Mouse (Mus musculus): ENCODE data around the gene Ngp. TPM values are rescaled to one million over a fixed set of nuclear protein-coding genes. Genes with fewer than 3 reads are reported as not detected.
"Not testable (repeated sequence)": the region's sequence is repeated elsewhere in the genome, so short reads cannot be mapped to it uniquely, and the experiment has no call there.

Ngp gene
- total RNA-seq (2021): not detected

- DNase-seq: no peak
These were observed at the start of gene Ngp for GRCm38 (mm10) chr9:110419511-110420112. Ngp (plus strand) TSS chr9:110419747.

GRCm38 (mm10) chr9:110369860-110370259 lies 49.7 kb upstream of the Ngp start:
- no peak for DNase-seq

- no peak for DNase-seq
These were observed 45.7 kb upstream of the Ngp start for GRCm38 (mm10) chr9:110373871-110374270.

DNA sequence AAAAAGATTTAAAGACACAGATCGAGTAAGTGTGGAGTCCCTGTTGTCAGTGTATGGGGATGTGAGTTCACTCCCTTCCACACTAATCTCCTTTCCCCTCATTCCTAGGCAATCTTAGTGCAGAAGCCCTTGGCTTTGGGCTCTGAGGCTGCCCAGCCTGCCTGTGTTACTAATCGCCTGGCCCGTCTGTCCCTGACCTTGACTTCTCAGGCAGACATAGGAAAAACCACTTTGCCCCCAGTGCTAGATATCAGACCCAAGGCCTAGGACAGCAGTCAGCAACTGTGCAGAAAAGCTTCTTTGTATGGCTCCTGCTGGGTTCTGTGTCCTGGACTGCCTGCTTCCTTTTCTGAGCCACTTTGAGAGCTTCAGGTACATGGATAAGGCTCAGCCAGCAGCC lies 43.9 kb upstream of the Ngp start:
- no peak for DNase-seq

DNA sequence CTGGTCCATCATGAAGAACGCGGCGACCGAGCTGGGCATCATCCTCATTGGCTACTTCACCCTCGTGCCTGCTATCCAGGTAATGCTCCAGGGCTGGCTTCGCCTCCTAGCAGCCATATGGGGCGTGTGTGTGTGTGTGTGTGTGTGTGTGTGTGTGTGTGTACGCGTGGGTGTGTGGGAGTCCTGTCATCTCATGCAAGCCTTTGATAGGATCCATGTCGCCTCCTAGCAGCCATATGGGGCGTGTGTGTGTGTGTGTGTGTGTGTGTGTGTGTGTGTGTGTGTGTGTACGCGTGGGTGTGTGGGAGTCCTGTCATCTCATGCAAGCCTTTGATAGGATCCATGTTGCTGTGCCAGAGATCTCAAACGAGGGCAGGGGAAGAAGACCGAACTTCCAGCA lies 41.9 kb upstream of the Ngp start:
- DNase-seq: not testable (repeated sequence)

DNA sequence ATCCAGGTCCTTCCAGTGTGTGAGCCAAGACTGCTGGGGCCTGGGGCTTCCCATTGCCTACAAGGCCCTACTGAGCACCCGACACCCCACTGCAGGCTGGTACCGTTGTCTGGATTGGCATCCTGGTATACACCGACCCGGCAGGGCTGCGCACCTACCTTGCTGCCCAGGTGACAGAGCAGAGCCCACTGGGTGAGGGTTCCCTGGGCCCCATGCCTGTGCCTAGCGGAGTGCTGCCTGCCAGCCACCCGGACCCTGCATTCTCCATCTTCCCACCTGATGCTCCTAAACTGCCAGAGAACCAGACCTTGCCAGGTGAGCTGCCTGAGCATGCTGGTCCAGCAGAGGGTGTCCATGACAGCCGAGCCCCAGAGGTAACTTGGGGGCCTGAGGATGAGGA lies 40.2 kb upstream of the Ngp start:
- DNase-seq: no peak

DNA sequence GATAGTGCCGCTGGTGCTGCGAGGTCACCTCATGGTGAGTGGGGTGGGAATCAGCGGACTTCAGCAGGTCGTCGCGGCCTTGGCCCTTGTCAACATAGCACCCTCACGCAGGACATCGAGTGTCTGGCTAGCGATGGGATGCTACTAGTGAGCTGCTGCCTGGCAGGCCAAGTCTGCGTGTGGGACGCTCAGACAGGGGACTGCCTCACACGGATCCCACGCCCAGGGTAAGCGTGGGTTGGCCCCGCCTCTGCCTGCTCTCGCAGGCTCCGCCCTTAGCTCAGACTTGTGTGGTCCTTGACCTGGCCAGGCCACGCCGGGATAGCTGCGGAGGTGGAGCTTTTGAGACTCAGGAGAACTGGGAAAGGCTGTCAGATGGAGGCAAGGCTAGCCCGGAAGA lies 38.9 kb upstream of the Ngp start:
- DNase-seq: no peak

- no peak for DNase-seq
These were observed 38.3 kb upstream of the Ngp start for GRCm38 (mm10) chr9:110381292-110381691.

- no peak for DNase-seq
These were observed 35.1 kb upstream of the Ngp start for GRCm38 (mm10) chr9:110384369-110384929.

GRCm38 (mm10) chr9:110388011-110388410 lies 31.5 kb upstream of the Ngp start:
- DNase-seq: no peak

GRCm38 (mm10) chr9:110390843-110391242 lies 28.7 kb upstream of the Ngp start:
- DNase-seq: no peak

GRCm38 (mm10) chr9:110393295-110393694 lies 26.3 kb upstream of the Ngp start:
- no peak for DNase-seq

GRCm38 (mm10) chr9:110400650-110401049 lies 18.9 kb upstream of the Ngp start:
- no peak for DNase-seq

- no peak for DNase-seq
These were observed 16.8 kb upstream of the Ngp start for GRCm38 (mm10) chr9:110402731-110403130.

GRCm38 (mm10) chr9:110403240-110403639 lies 16.3 kb upstream of the Ngp start:
- not testable (repeated sequence) for DNase-seq

DNA sequence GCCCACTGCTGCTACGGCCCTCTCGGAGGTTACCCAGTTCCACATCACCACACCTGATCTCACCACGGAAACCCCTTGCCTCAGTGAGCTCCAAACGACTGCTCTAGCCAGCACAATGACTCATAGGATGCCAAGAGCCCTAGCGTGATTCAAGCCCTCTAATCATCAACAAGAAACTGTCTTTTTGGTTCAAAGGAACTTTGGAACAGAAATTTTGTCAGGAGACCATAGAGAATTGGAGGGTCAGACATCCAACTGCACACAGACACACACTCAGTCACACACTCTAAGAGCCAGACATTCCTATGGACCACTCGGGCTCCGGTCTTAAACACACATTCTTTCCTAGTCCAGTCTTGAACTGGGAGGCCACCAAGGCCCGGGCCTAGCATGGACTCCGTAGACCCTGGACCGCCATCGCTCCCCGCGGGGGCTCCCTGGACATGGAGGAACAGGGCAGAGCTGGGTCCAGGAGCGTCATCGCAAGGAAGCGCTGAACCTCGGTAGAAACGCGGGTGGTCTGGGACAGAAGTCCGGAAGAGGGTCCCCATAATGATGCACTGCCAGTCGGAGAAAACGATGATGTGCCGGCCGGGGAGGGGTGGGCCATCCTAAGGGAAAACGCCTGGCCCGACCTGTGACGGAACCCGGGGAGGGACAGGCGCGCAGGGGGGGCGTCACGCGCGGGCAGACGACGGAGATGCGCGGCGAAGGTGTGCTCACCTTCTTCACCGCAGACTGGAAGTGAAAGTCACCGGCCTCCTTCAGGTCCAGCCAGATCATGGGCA lies 12.0 kb upstream of the Ngp start:
- no peak for DNase-seq

- DNase-seq: peak; percentile 92
These were observed 11.3 kb upstream of the Ngp start, which contains the start of gene Ptpn23 for GRCm38 (mm10) chr9:110408099-110408773. Ptpn23 (minus strand) TSS chr9:110408213.

- DNase-seq: peak; percentile 76 to 79
These were observed 8.3 kb upstream of the Ngp start for GRCm38 (mm10) chr9:110410908-110411887.

DNA sequence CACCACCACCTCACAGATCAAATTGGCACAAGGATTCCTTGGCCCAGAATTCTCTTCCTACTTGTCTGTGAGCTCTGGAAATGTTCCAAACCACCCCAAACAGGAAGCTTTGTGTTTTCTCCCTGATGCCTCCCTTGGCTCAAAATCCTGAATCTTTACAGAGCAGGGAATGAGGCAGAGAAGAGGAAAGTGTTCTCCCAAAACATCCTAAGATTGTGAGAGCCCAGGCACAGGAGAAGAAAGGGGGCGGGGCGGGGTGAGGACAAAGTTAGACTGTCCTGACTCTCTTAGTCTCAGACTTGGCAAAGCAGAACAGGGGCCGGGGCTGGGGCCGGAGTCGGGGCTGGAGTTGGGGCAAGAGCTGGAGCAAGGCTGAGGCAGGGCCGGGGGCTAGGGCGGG lies 6.6 kb upstream of the Ngp start:
- no peak for DNase-seq

- no peak for DNase-seq
These were observed 5.8 kb upstream of the Ngp start for GRCm38 (mm10) chr9:110413785-110414184.

DNA sequence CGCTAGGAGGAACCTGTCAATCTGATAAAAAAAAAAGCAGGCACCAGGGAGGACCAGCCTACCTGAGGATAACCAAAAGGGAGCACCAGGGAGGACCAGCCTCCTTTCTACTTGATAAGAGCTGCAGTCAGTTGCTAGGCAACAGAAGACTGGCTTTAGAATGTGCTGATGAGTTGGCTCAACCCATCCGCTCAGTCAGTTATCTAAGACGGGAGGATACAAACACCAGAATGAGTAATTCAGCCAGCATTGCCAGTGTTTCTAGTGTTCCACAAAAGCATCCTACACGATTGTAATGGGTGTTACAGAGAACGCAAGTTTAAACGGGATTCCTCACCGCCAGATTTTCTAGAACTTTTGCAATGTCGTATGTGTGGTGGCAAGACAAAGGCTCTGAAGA lies 11.7 kb downstream of the Ngp start:
- peak; percentile 36 to 44 for DNase-seq

GRCm38 (mm10) chr9:110433045-110433444 lies 13.5 kb downstream of the Ngp start:
- DNase-seq: no peak
